Mouse (Mus musculus) stomach, embryonic 14.5 days (tissue): ENCODE results near the gene Cxadr. TPM values are rescaled to one million over a fixed set of nuclear protein-coding genes. Genes with fewer than 3 reads are reported as not detected.

Experiments
- ATAC-seq: fragments of 200-750 bp; cut with Nextera tagmentation; 2 replicates; pipeline ENCODE4 v1.8.0; 2017; ENCODE audit warnings: low read depth, moderate TSS enrichment; ENCODE audit not compliant: insufficient number of reproducible peaks, insufficient read depth, low FRiP score
- H3K27ac ChIP-seq: fragments of 300-500 bp; sonication (generic); 2 replicates; pipeline ENCODE4 v1.5.1; 2014; ENCODE audit warnings: mild to moderate bottlenecking, low read length, moderate library complexity, mixed read lengths
- H3K27me3 ChIP-seq: fragments of 300-500 bp; sonication (generic); 2 replicates; pipeline ENCODE4 v1.6.1; 2014; ENCODE audit warnings: low read length, control low read depth, mixed read lengths; ENCODE audit not compliant: control insufficient read depth, insufficient read depth
- H3K36me3 ChIP-seq: fragments of 300-500 bp; sonication (generic); 2 replicates; pipeline ENCODE4 v1.6.1; 2014; ENCODE audit warnings: mild to moderate bottlenecking, control low read depth, low read length, moderate library complexity, mixed read lengths; ENCODE audit not compliant: control insufficient read depth, insufficient read depth
- H3K4me1 ChIP-seq: fragments of 300-500 bp; sonication (generic); 2 replicates; pipeline ENCODE4 v1.6.1; 2014; ENCODE audit warnings: low read length, control low read depth, mixed read lengths; ENCODE audit not compliant: control insufficient read depth, insufficient read depth
- H3K4me2 ChIP-seq: fragments of 300-500 bp; sonication (generic); replicated peaks from 2 replicates; pipeline ENCODE4 v1.6.1; 2014; ENCODE audit warnings: low read depth, low read length, control low read depth
- H3K4me3 ChIP-seq: fragments of 300-500 bp; sonication (generic); 2 replicates; pipeline ENCODE4 v1.5.1; 2014; ENCODE audit warnings: low read depth, low read length, control low read depth
- H3K9ac ChIP-seq: fragments of 300-500 bp; sonication (generic); replicated peaks from 2 replicates; pipeline ENCODE4 v1.6.1; 2014; ENCODE audit warnings: low read depth, mild to moderate bottlenecking, control low read depth, low read length, moderate library complexity, mixed read lengths
- H3K9me3 ChIP-seq: fragments of 300-500 bp; sonication (generic); 2 replicates; pipeline ENCODE4 v1.6.1; 2016; ENCODE audit warnings: low read depth, low read length, control low read depth; ENCODE audit not compliant: control insufficient read depth
- WGBS: fragments of 180-500 bp; shearing (Covaris S2); extraction: QIAGEN DNeasy Blood & Tissue Kit; methylation state at CpG from one replicate; pipeline ENCODE4 v1.1.7; 2014; 5-methylcytosine and 5-hydroxymethylcytosine counted together
- polyA plus RNA-seq: library from polyadenylated mRNA; unstranded; fragments of >200 nt; fragmentation: Nextera tagmentation; extraction: Ambion mirVana; gene quantifications from 2 replicates; pipeline ENCODE4 v1.2.1, GENCODE M21; 2014

Cxadr gene
- polyA plus RNA-seq, 1 experiment from 2014 or later = 50.1 TPM

- no peak for ATAC-seq
- Histone ChIP-seq H3K4me2 (no peak overlapping the region), H3K9me3 (no peaks in the 10 kb centered on the region), H3K27me3 (no peaks in the 10 kb centered on the region), H3K36me3 (no peaks in the 10 kb centered on the region), H3K4me3 (no peak overlapping the region), H3K4me1 (peaks cover 11% of the 10 kb centered on the region), H3K27ac (no peak overlapping the region), H3K9ac (no peak overlapping the region)
- WGBS = 76% methylated on average over 6 of the region's 6 CpGs
Measured at GRCm38 (mm10) chr16:78314026-78314425, 12.7 kb downstream of the Cxadr start.

- H3K27me3 ChIP-seq = no peaks in the 10 kb centered on the region
- no peaks in the 10 kb centered on the region for H3K36me3 ChIP-seq
- no peak overlapping the region for H3K9ac ChIP-seq
- no peaks in the 10 kb centered on the region for H3K9me3 ChIP-seq
- no peak overlapping the region for H3K4me2 ChIP-seq
- H3K4me3 ChIP-seq = no peak overlapping the region
- no peak overlapping the region for H3K27ac ChIP-seq
- 84% methylated on average over 9 of the region's 9 CpGs for WGBS
- H3K4me1 ChIP-seq = peaks cover 15% of the 10 kb centered on the region
- ATAC-seq = no peak
Measured at GRCm38 (mm10) chr16:78316849-78317248, 15.6 kb downstream of the Cxadr start.

- H3K4me1 ChIP-seq = peaks cover 26% of the 10 kb centered on the region
- H3K9ac ChIP-seq = no peak overlapping the region
- H3K27ac ChIP-seq = no peak overlapping the region
- H3K36me3 ChIP-seq = no peaks in the 10 kb centered on the region
- no peak overlapping the region for H3K4me2 ChIP-seq
- peak; percentile 75 for ATAC-seq
- H3K27me3 ChIP-seq = no peaks in the 10 kb centered on the region
- H3K9me3 ChIP-seq = no peaks in the 10 kb centered on the region
- no peak overlapping the region for H3K4me3 ChIP-seq
- 42% methylated on average over 7 of the region's 7 CpGs for WGBS
Measured at GRCm38 (mm10) chr16:78317960-78318359, 16.7 kb downstream of the Cxadr start.

GRCm38 (mm10) chr16:78319711-78320110, 18.4 kb downstream of the Cxadr start:
- 75% methylated on average over 7 of the region's 7 CpGs for WGBS
- Histone ChIP-seq H3K27me3 (no peaks in the 10 kb centered on the region), H3K4me3 (no peak overlapping the region), H3K9ac (no peak overlapping the region), H3K4me1 (peaks cover 19% of the 10 kb centered on the region), H3K36me3 (no peaks in the 10 kb centered on the region), H3K27ac (no peak overlapping the region), H3K9me3 (no peaks in the 10 kb centered on the region), H3K4me2 (no peak overlapping the region)
- ATAC-seq = no peak

GRCm38 (mm10) chr16:78321559-78321958, 20.3 kb downstream of the Cxadr start:
- Histone ChIP-seq H3K4me2 (peak overlapping the region; percentile 26; the same call in 1 of the 2 replicates), H3K27ac (no peak overlapping the region), H3K4me3 (no peak overlapping the region), H3K4me1 (peaks cover 19% of the 10 kb centered on the region), H3K36me3 (no peaks in the 10 kb centered on the region), H3K9ac (no peak overlapping the region), H3K9me3 (no peaks in the 10 kb centered on the region), H3K27me3 (no peaks in the 10 kb centered on the region)
- no peak for ATAC-seq
- WGBS = 14% methylated on average over 7 of the region's 7 CpGs

GRCm38 (mm10) chr16:78322140-78322539, 20.9 kb downstream of the Cxadr start:
- peaks cover 19% of the 10 kb centered on the region for H3K4me1 ChIP-seq
- WGBS = 24% methylated on average over 7 of the region's 7 CpGs
- 0 out of 2 replicates have a peak overlapping the region, but pooled peaks have one; percentile 3 for H3K4me2 ChIP-seq

GRCm38 (mm10) chr16:78325972-78326848, 24.9 kb downstream of the Cxadr start:
- Histone ChIP-seq H3K27ac (no peak overlapping the region), H3K4me3 (no peak overlapping the region), H3K9me3 (no peaks in the 10 kb centered on the region), H3K4me1 (peaks cover 15% of the 10 kb centered on the region), H3K36me3 (no peaks in the 10 kb centered on the region), H3K4me2 (0 out of 2 replicates have a peak overlapping the region, but pooled peaks have one; percentile 1), H3K27me3 (no peaks in the 10 kb centered on the region), H3K9ac (no peak overlapping the region)
- WGBS = 55% methylated on average over 27 of the region's 27 CpGs
- peak; percentile 30; the same call in 1 of the 2 replicates for ATAC-seq

More at GRCm38 (mm10) chr16:78322140-78322539, 20.9 kb downstream of the Cxadr start:
- H3K9me3 ChIP-seq = no peaks in the 10 kb centered on the region
- H3K27ac ChIP-seq = no peak overlapping the region
- H3K36me3 ChIP-seq = no peaks in the 10 kb centered on the region
- no peak overlapping the region for H3K4me3 ChIP-seq
- ATAC-seq = no peak
- H3K9ac ChIP-seq = no peak overlapping the region
- no peaks in the 10 kb centered on the region for H3K27me3 ChIP-seq

GRCm38 (mm10) chr16:78327562-78327961, 26.3 kb downstream of the Cxadr start:
- no peak overlapping the region for H3K4me3 ChIP-seq
- 82% methylated on average over 7 of the region's 7 CpGs for WGBS
- no peak for ATAC-seq
- H3K9ac ChIP-seq = no peak overlapping the region
- H3K9me3 ChIP-seq = no peaks in the 10 kb centered on the region
- H3K4me2 ChIP-seq = no peak overlapping the region
- H3K4me1 ChIP-seq = peaks cover 4% of the 10 kb centered on the region
- no peaks in the 10 kb centered on the region for H3K27me3 ChIP-seq
- H3K27ac ChIP-seq = no peak overlapping the region
- H3K36me3 ChIP-seq = no peaks in the 10 kb centered on the region
